Mouse (Mus musculus): Measurements from ENCODE around the gene Gm9789.
"Not testable (repeated sequence)": the region's sequence is repeated elsewhere in the genome, so short reads cannot be mapped to it uniquely, and the experiment has no call there.

The Gm9789 gene

DNA sequence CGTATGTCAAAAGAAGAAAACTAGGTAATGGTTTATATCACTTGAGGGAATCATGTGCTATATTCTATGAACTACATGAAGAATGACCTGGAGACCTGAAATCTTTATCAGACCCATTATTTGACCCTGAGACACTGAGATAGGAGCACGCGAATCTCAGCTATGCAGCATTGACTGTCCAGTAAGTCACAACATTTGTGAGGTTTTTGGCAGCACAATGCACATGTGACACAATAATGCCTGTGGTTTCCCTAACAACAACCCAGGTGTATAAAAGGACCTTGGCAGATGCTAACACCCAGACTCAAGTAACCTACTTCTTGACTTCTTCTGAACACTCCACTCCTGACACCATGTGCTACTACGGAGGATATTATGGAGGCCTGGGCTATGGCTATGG is at the start of gene Gm9789:
Gene Gm9789, plus strand, starts transcription at position 301 of the 400 bp plus-strand sequence.
- no peak for DNase-seq

DNA sequence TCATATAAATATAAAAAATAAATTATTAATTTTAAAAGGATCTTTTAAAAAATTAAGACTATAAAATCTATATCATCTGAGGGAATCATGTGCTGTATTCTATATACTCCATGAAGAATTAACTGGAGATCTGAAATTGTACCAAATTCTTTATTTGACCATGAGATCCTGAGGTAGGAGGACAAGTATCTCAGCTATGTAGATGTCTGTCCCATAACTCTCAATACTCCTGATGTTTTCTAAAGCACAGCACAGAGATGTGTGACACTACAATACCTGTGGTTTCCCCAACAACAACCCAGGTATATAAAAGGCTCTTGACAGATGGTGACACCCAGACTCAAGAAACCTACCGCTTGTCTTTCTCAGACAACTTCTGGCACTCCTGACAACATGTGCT is 17.2 kb upstream of the Gm9789 start, which contains the start of gene Gm6358:
Gene Gm6358, plus strand, starts transcription at position 301 of the 400 bp plus-strand sequence.
- DNase-seq, result no peak

DNA sequence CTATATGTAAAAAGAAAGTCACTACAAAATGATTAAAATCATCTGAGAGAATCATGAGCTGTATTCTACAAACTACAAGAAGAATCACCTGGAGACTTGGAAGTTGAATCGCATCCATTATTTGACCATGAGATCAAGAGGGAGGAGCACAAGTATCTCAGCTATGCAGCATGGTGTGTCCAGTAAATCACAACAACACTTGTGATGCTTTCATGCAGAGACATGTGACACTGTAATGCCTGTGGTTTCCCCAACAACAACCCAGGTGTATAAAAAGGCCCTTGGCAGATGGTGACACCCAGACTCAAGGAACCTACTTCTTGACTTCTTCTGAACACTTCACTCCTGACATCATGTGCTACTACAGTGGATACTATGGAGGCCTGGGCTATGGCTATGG is 7.0 kb upstream of the Gm9789 start, which contains the start of gene Gm10061:
Gene Gm10061, plus strand, starts transcription at position 301 of the 400 bp plus-strand sequence.
- no peak for DNase-seq

DNA sequence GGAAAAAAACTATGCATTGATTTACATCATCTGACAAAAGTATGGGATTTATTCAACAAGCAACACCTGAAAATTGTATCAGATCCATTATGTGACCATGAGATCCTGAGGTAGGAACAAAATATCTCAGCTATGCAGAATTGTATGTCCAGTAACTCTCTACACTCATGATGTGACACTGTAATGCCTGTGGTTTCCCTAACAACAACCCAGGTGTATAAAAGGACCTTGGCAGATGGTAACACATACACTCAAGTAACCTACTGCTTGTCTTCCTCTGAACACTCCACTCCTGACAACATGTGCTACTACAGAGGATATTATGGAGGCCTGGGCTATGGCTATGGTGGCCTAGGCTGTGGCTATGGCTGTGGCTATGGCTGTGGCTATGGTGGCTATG is 11.4 kb downstream of the Gm9789 start, which contains the start of gene Gm7735:
Gene Gm7735, plus strand, starts transcription at position 301 of the 400 bp plus-strand sequence.
- DNase-seq, result not testable (repeated sequence)

DNA sequence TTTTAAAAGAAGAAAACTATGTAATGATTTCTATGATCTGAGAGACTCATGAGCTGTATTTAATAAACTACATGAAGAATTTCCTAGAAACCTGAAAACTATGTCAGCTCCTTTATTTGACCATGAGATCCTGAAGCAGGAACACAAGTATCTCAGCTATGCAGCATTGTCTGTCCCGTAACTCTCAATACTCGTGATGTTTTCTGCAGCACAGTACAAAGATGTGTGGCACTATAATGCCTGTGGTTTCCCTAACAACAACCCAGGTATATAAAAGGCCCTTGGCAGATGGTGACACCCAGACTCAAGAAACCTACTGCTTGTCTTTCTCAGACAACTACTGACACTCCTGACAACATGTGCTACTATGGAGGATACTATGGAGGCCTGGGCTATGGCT is 16.7 kb downstream of the Gm9789 start, which contains the start of gene 1110057P08Rik:
Gene 1110057P08Rik, plus strand, starts transcription at position 301 of the 400 bp plus-strand sequence.
- no peak for DNase-seq

DNA sequence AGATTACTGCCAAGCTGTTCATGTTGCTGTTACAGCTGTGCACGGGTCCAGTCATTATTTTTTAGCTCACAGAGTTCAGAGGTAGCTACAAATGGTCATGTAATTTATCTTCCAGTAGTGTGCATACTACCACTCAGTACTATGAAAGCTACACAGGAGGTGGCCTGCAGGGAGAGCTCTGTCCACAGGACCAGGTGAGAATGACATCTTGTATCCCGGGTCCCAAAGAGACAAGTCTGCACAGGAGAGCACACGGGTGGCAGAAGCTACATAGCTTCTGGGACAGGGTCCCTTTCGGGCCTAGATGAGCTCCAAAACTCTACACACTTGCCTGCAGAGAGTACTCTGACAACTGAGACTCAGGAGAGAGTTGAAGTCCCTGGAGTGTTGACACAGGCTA is 30.9 kb downstream of the Gm9789 start:
- DNase-seq, result no peak

DNA sequence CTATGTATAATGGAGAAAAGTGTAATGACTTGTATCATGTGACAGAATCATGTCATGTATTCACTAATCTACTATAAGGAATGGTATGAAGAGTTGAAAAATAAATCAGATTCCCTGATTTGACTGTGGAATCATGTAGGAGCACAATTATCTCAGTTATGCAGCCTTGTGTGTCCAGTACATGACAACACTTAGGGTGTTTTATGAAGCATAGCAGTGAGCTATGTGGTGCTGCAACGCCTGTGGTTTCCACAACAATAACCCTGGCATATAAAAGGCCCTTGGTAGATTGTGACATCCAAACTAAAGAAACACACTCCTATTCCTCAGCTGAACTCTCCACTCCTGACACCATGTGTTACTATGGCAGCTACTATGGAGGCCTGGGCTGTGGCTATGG is 47.8 kb downstream of the Gm9789 start, which contains the start of gene Krtap20-2:
Gene Krtap20-2, plus strand, starts transcription at position 301 of the 400 bp plus-strand sequence.
- no peak for DNase-seq

All from retina, postnatal 1 day (tissue).